Mouse (Mus musculus): ENCODE measurements around the gene Fndc11.

DNA sequence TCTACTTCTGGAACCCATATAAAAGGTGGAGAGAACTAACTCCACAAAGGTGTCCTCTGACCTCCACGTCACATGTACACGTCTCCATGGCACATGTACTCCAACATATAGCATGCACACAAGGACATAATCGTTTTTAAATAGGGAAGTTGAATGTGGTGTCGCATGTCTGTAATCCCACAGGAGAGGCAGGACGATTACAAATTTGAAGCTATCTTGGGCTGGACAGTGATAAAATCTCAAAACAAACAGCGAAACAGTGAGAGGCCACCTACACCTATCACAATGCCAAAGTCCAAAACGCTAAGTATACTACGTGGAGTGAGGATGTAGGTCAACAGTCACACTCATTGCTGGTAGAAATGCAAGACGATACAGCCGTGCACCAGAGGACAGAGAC lies 29.4 kb downstream of the Fndc11 start:
- TF ChIP-seq CTCF (IDR thresholded peaks at IDR 0.05; ENCODE audit: insufficient read depth, low read length) (no peak), POLR2A (IDR thresholded peaks at IDR 0.05; ENCODE audit: borderline replicate concordance, extremely low read depth, low read depth, low read length) (no peak)

Data from lung, adult 2 months (tissue).